Mouse (Mus musculus): ENCODE results near the gene Sept12.

DNA sequence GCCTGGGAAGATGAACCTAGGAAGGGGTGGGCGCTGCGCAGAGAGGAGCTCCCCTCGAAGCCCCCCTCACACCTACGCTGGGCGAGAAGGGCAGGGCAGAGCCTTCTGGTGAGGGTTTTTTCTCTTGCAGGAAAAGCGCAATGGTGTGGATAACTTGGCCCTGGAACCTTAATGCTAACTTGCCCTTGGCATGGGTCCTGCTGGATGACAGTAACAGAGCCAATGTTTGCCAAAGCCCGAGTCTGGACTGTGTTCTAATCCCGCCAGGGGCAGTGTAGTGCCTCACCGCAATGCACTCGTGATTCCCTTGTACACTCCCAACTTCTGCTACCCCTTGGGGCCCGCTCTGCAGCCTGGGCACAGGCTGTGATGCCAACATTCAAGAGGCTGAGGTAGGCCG, 10.4 kb upstream of the Sept12 start:
- TF ChIP-seq FLI1 (IDR thresholded peaks at IDR 0.05; ENCODE audit: low read length) (no peak), GATA1 (IDR thresholded peaks at IDR 0.05; ENCODE audit: borderline replicate concordance, low read length) (no peak)

All from megakaryocyte, embryonic 14.5 days (primary cell).